Mouse (Mus musculus) left cerebral cortex, adult 2 months (tissue): ENCODE results near the gene Adamts2. TPM values are rescaled to one million over a fixed set of nuclear protein-coding genes. Genes with fewer than 3 reads are reported as not detected.
A peak's percentile ranks its signal among the peaks of the same experiment; 100 is the strongest.

Experiments
- DNase-seq, 2 experiments: peaks; one replicate each; pipeline ENCODE4 v3.0.0; 2021 to 2022; ENCODE audit warnings: low spot score in 2 of 2, mixed read lengths in 1 of 2; ENCODE audit errors: extremely low spot score in 1 of 2
- H3K27ac ChIP-seq: fragments of 200-600 bp; 2 replicates; pipeline ENCODE4 v1.8.1; 2022
- H3K4me3 ChIP-seq: fragments of 200-600 bp; 2 replicates; pipeline ENCODE4 v1.8.1; 2022
- CTCF ChIP-seq: fragments of 200-600 bp; IDR thresholded peaks from 2 replicates; pipeline ENCODE4 v1.8.1; 2022; ENCODE audit warnings: antibody characterized with exemption, mild to moderate bottlenecking, moderate library complexity
- intact Hi-C: fragments of 180-260 bp; cut with DNase I; formaldehyde crosslinking; loops from one replicate; pipeline ENCODE4 v1.15.1; 2025
- long read RNA-seq, 2 experiments: library from polyadenylated mRNA; stranded (forward); transcript quantifications; one replicate each; pipeline ENCODE4 v2.0.0; 2021; ENCODE audit warnings: borderline mapping rate in 2 of 2
- total RNA-seq, 2 experiments: library from RNA; stranded (reverse); gene quantifications; 2 replicates each; pipeline ENCODE4 v1.2.3; 2021

Gene Adamts2
- total RNA-seq, result 10 to 100 TPM; 10.9 to 13.0 TPM
- long read RNA-seq, experiment 1, full-length matches to known transcripts, result 8 of 27 reads
- long read RNA-seq, experiment 1, partial matches to known transcripts, result 13 of 27 reads
- long read RNA-seq, experiment 1, other reads (novel, unspliced or antisense), result 6 of 27 reads
- long read RNA-seq, experiment 2, full-length matches to known transcripts, result 1 of 4 reads
- long read RNA-seq, experiment 2, partial matches to known transcripts, result 3 of 4 reads
- long read RNA-seq, experiment 2, other reads (novel, unspliced or antisense), result 0 of 4 reads

DNA sequence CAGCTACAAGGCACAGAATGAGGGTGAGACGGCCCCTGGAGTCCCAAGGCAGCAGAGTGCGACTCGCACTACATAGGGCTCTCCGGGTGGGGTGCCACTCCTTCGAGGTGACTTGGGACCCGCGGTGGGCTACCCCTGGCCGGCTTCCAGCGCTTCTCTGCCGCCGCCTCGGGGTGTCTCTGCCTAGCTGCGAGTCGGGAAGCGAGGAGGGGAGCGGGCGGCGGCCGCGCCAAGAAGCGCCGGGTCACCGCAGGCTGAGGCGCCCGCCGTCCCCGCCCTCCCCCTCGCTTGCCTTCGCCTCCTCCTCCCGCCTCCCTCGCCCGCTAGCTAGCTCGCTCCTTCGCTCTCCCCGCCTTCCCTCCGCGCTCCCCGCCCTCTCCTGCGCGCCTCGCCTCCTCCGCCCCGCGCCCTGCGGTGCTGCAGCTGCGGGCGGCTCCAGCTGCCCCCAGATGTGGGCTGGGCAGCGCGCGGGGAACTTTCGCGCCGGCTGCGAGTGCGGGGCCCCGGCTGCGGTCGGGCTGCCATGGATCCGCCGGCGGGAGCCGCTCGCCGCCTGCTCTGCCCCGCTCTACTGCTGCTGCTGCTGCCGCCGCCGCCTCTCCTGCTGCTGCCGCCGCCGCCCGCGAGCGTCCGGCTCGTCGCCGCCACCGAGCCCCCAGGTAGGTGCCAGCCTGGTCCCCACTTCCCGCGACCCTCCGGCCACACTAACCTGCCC is at the start of gene Adamts2:
Gene Adamts2, plus strand, starts transcription at position 444 of the 715 bp plus-strand sequence.
- TF ChIP-seq CTCF, result no peak
- peak within 1 kb of the TSS; percentile 54 for H3K4me3 ChIP-seq
- intact Hi-C loops, result loop anchor here (2.0 to 5.0 kb wide), 2 partner anchors 159 to 167 kb away; no protein-coding TSS in a partner anchor
- no peak within 1 kb of the TSS for H3K27ac ChIP-seq
- peak; percentile 38 to 57 for DNase-seq

DNA sequence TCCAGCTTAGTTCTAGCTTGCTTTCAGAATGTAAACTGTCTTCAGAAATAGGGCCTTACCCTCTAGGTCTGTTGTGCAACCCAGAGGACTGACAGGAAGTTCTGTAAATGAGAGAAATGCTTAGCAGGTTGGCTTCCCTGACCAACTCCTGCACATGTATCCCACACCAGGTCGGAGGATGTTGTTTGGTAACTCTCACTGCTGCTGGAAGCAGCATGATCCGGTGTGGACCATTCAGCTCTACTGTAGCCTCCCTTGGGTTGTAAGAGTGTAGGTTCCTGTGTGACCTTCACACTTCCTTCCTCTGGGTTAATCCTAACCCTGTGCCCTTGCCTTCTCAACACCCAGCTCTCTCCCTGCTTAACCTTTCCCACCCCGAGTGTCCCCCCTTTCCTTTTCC is 44.8 kb upstream of the Adamts2 start:
- intact Hi-C loops, result no loop called here
- no peak overlapping the region for H3K4me3 ChIP-seq
- no peak for TF ChIP-seq CTCF
- DNase-seq, result no peak
- H3K27ac ChIP-seq, result no peak overlapping the region

- no peak overlapping the region for H3K4me3 ChIP-seq
- no peak overlapping the region for H3K27ac ChIP-seq
- intact Hi-C loops, result loop anchor here (2.0 kb wide), 1 partner anchor 210 kb away; no protein-coding TSS in a partner anchor
- no peak for DNase-seq
- TF ChIP-seq CTCF, result peak; percentile 66
Measured at GRCm38 (mm10) chr11:50559108-50559507, 42.8 kb upstream of the Adamts2 start.

- Histone ChIP-seq H3K27ac (no peak overlapping the region), H3K4me3 (no peak overlapping the region)
- TF ChIP-seq CTCF, result no peak
- DNase-seq, result no peak
- intact Hi-C loops, result no loop called here
Measured at GRCm38 (mm10) chr11:50565466-50566211, 36.2 kb upstream of the Adamts2 start.

DNA sequence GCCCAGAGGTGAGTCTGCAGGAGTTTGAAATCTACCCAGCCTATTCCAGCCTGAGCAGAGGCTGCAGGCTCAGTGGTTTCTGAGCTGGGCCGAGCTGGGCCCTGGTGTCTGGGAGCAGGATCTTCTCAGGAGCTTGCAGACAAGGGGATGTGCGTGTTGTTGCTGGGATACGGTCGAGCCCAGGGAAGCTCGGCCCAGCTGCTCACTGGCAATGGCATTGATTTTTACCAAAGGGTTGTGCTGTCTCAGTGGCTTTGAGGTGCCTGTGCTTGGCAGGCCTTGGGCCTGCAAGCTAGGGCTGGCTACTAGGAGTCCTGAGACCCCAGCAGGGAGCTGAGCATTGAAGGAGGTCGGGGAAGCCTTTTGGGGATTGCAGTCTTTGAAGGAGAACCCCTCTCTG is 30.4 kb upstream of the Adamts2 start:
- Histone ChIP-seq H3K27ac (no peak overlapping the region), H3K4me3 (no peak overlapping the region)
- intact Hi-C loops, result no loop called here
- no peak for DNase-seq
- no peak for TF ChIP-seq CTCF

- no peak for DNase-seq
- H3K4me3 ChIP-seq, result no peak overlapping the region
- no peak overlapping the region for H3K27ac ChIP-seq
- no peak for TF ChIP-seq CTCF
- intact Hi-C loops, result no loop called here
Measured at GRCm38 (mm10) chr11:50576521-50576920, 25.4 kb upstream of the Adamts2 start.

GRCm38 (mm10) chr11:50587026-50587425 is 14.9 kb upstream of the Adamts2 start:
- Histone ChIP-seq H3K4me3 (no peak overlapping the region), H3K27ac (no peak overlapping the region)
- DNase-seq, result peak; percentile 31 to 52
- intact Hi-C loops, result loop anchor here (5.0 kb wide), 1 partner anchor 145 kb away; no protein-coding TSS in a partner anchor
- TF ChIP-seq CTCF, result peak; percentile 77

DNA sequence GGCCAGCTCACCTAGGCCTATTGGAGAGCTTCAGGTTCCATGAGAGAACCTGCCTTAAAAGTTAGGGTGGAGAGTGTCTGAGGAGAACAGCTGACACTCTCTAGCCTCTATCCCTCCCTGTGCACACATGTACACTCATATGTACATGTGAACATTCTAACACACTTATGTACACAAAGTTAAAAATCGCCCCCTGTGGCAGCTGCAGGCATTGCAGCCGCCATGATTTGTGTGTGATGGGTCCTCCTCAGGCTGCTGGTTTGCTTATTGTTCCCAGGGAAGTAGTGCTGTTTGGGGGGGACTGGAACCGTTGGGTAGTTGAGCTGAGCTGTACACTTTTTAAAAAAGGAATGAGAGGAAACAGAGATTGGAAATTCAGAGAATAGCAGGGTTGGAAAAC is 14.1 kb upstream of the Adamts2 start:
- intact Hi-C loops, result loop anchor here (5.0 kb wide), 1 partner anchor 145 kb away; no protein-coding TSS in a partner anchor
- peak; percentile 82 for TF ChIP-seq CTCF
- DNase-seq, result peak; percentile 30 to 42
- H3K4me3 ChIP-seq, result no peak overlapping the region
- H3K27ac ChIP-seq, result no peak overlapping the region

GRCm38 (mm10) chr11:50589060-50589459 is 12.8 kb upstream of the Adamts2 start:
- intact Hi-C loops, result loop anchor here (5.0 kb wide), 1 partner anchor 147 kb away; no protein-coding TSS in a partner anchor
- peak in 1 of 2 experiments; percentile 51 for DNase-seq

GRCm38 (mm10) chr11:50591053-50591452 is 10.8 kb upstream of the Adamts2 start:
- Histone ChIP-seq H3K27ac (no peak overlapping the region), H3K4me3 (no peak overlapping the region)
- peak; percentile 18; the same call in 1 of the 2 replicates for TF ChIP-seq CTCF
- intact Hi-C loops, result no loop called here
- no peak for DNase-seq

More at GRCm38 (mm10) chr11:50589060-50589459, 12.8 kb upstream of the Adamts2 start:
- Histone ChIP-seq H3K4me3 (no peak overlapping the region), H3K27ac (no peak overlapping the region)
- TF ChIP-seq CTCF, result peak; percentile 76

DNA sequence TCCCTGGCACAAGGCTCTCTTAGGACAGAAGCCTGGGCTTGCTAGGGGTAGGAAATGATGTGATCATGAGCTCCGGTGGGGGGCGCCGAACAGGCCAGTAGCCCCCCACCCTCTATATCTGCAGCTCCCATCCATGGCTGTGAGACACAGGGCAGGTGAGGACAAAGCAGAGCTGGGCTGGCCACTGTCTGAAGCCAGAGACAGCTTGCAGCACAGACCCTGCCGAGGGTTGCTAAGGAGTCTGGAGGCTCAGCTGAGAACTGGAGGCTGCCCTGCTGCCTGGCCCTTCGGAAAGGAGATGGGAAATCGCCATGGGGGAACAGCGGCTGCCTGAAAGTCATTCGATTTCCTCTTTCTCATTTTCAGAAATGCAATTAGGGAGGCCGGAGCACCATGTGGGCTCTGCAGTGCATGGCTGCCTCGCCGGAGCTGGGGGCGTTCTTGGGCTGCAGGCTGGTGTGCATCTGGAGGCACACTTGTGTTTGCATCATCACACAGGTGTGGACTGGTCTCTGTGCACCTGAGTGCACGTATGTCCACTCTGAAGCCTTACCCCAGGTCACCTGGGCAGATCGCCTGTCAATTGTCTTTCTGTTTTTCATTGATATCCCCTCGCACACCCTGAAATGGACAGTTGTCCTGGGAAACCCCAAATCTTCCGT is 8.9 kb upstream of the Adamts2 start:
- H3K27ac ChIP-seq, result no peak overlapping the region
- no peak for TF ChIP-seq CTCF
- no peak overlapping the region for H3K4me3 ChIP-seq
- intact Hi-C loops, result no loop called here
- no peak for DNase-seq
